Mouse (Mus musculus) heart, postnatal 0 days (tissue): Measurements from ENCODE around the gene Arpc5l.

Experiments
- CTCF ChIP-seq: IDR thresholded peaks from 2 replicates; pipeline ENCODE4 v1.5.1; 2016; ENCODE audit warnings: antibody characterized with exemption, control low read depth, low read depth
- EP300 ChIP-seq: IDR thresholded peaks from 2 replicates; pipeline ENCODE4 v1.6.1; 2016; ENCODE audit warnings: antibody characterized with exemption, low read depth

- TF ChIP-seq CTCF (no peak), EP300 (no peak)
Measured at GRCm38 (mm10) chr2:38974171-38974570, 31.0 kb upstream of the Arpc5l start.
